Mouse (Mus musculus) spleen, adult 2 months (tissue): ENCODE results near the gene Cat.

Experiments used
- CTCF ChIP-seq: fragments of 200-500 bp; IDR thresholded peaks from 2 replicates; pipeline ENCODE4 v1.5.1; 2011; ENCODE audit warnings: mild to moderate bottlenecking, inconsistent platforms; ENCODE audit not compliant: insufficient read depth, insufficient read length, insufficient replicate concordance; ENCODE audit errors: extremely low read depth
- POLR2A ChIP-seq: fragments of 200-500 bp; IDR thresholded peaks from 2 replicates; pipeline ENCODE4 v1.6.1; 2011; ENCODE audit warnings: low read depth, low read length, inconsistent platforms

DNA sequence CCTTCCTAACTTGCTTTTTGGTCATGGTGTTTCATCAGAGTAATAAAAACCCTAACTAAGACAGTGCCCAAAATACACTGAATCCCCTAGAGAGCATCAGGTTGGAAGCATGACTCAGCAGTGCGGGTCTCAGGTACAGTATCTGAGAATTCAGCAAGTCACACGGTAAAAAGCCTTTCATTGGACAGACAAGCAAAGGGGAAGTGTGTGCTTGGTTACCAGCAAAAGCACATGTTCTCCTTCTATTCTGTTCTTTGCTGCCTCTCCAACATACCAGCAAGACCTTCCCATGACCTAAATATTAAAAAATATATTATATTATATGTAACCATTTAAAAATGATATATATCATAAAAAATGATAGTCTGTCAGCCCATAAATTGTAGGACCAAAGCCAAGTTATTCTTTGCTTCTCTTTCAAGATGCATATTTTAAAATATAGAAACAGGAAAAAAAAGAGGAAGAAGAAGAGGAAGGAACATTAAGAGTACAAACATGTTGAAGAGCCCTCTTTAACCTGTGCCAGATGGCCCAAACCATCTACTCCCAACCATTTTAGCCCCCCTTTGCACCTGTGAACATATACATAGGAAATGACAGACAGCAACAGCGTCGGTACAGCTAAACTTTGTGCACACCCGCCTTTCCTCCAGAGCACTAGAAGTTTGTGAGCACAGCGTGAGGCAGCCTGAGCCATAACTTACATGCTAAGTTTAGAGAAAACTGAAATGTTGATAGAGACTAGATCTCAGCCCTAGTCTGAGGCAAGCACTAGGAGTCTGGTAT is 10.9 kb upstream of the Cat start:
- TF ChIP-seq CTCF (no peak), POLR2A (no peak)
